Mouse (Mus musculus): ENCODE data around the gene Atp8a2.

DNA sequence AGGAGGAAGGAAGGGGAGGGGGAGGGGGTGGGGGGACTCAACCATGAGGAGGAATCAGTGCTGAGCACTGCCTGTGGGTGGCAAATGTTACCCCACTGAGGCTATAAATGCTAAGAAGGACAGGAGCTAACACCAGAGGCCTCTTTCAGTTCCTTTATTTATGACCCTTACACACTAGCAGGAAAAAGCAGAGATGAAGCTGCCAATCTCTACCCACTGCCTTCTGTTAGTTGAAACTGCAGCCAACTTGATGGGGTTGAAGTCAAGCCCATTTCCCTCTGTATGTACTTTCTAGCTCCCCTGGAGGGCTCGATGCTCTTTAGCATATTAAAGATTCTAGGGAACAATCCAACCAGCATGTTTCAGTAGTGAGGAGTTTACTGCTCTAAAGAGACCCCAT, 303.0 kb downstream of the Atp8a2 start:
- TF ChIP-seq GATA1 (IDR thresholded peaks at IDR 0.05; ENCODE audit: low read length) (no peak), TAL1 (IDR thresholded peaks at IDR 0.05; ENCODE audit: low read length) (no peak)
